Mouse (Mus musculus) naive thymus-derived CD4-positive, alpha-beta T cell, adult 5 months (primary cell): ENCODE data around the gene Zfp94. TPM values are rescaled to one million over a fixed set of nuclear protein-coding genes. Genes with fewer than 3 reads are reported as not detected.

Experiments
- polyA plus RNA-seq: library from polyadenylated mRNA; unstranded; fragments of 100-300 nt; shearing (Covaris generic); gene quantifications from one replicate; pipeline ENCODE4 v1.2.1, GENCODE M21; 2017

The Zfp94 gene
- 2.5 TPM for polyA plus RNA-seq

DNA sequence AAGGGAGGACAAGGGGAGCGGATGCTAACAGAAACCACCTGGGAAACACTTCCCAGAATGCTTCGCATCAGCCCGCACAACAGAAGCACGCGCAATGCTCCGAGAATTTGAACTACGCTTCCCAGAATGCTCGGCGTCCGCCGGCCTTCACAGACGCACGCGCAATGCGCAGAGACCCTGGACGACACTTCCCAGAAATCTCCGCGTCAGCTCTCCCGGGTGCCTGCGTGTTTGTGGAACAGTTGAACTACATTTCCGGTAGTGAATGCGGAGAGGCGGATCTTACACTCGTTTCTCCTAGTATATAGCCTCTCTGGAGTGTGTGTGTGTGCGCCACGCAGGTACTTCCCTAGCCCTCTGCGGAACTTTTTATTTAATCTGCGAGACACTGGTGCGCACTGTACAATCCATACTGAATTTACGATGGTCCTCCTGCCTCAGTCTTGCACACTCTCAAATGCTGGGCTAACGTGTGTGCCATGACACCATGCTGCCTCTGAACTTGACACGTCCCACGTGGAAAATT is at the start of gene Zfp94:
Zfp94 (minus strand) TSS at position 100 of the 526 bp plus-strand sequence.

DNA sequence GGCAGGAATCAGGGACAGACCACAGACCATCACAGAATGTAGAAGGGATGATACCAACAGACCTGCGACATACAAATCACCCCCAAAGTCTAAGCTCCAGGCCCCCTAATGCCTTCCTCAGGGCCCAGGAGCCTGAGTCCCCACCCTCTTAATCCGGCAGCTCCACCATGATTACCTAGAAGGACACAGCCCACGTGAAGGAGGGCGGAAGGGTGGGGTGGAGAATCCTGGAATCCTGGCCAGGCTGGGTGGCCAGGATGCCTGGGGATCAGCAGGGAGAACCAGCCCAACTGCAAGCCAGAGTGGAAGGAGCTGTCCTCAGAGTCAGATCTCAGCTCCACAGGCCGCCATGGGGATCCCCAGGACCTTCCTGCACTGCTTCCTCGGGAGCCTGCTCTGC is 32.4 kb upstream of the Zfp94 start, which contains the start of gene Lypd5:
Lypd5 (plus strand) TSS at position 301 of the 400 bp plus-strand sequence.

GRCm38 (mm10) chr7:24333304-24333986 is 17.0 kb upstream of the Zfp94 start, which contains the start of gene Tescl:
TSS of gene Tescl (minus strand) at chr7:24333936.

DNA sequence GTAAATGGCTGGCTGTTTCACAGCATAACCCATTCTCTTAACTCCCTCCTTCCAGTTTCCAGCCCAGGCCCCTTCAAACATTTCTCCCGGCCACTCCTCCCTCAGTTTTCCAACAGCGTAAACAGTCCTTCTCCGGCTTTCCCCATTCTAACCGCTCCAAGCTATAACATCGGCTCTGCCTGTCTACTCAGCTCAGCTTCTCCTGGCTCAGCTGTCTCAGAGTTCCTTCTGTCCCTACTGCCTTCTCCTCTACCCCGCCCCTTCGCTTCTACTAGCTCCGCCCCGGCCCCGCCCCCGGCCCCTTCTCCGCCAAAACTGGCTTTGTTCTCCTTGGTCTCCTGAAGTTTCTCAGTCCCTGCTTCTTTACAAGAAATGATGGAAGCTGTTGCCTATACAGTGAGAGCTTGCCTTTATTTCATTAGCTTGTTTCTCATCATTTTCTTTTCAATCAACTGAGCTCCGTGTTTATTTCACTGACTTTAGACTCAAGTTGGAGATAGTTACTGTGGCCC is 15.6 kb downstream of the Zfp94 start, which contains the start of gene Zfp61:
Zfp61 (minus strand) TSS at position 462 of the 512 bp plus-strand sequence.

DNA sequence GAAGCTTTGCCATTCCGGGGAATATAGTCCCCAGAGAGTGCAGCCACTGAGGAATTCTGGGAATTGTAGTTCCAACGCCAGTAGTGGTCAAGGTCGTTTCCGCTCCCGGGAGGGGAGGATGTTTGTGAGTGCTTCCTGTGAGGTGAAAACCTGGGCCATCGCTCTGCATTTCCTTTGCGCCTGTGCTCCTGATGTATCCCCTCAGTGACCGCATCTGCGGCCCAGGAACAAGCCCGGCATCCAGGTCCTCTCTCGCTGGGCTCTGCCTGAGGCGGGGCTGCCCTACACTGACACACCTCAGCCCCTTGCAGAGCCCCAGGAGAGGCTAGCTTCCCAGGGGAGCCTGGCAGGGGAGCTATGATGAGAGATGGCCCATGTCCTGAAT is 46.2 kb downstream of the Zfp94 start, which contains the start of gene Zfp93:
Zfp93 (plus strand) TSS at position 133 of the 385 bp plus-strand sequence.

DNA sequence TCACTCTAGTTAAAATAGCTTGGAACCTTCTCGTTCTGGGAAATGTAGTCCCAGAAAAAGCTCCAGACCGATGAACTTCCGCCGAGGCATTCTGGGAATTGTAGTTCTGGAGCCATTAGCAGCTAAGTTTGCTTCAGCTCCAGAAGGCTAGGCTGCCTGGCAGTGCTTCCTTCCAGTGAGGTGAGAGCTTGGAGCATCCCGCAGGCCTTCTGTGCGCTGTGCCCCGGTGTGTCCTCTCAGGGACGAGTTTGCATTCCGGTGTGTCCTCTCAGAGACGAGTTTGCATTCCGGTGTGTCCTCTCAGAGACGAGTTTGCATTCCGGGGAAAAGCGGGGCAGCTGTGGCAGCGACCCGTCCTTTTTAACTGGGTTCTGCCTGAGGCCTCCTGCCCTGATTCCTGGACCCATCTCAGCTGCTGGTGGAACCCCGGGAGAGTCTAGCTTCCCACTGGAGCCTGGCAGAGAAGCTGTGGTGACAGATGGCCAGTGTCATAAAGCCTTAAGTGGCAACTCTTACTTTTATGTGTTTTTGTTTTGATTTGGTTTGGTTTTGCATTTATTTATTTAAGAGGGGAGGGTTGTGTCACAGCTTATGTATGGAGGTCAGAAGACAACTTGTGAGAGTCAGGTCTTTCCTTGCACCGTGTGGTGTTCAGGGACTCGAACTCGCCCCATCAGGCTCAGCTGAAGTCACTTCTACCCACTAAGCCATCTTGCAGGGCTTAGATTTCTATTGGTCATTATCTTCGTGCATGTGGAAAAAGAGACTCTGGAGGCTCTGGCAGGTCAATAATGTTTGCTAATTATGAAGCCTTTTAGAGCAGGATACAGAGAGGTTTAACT is 61.6 kb downstream of the Zfp94 start, which contains the start of gene Zfp108:
Zfp108 (plus strand) TSS at position 162 of the 842 bp plus-strand sequence.

Other genes with a start within 250 kb of the Zfp94 start
- 42.6 TPM for gene Zfp180, start 234.7 kb downstream of the Zfp94 start, polyA plus RNA-seq
- gene Zfp112, start 204.4 kb downstream of the Zfp94 start, polyA plus RNA-seq, result 1.3 TPM
- 7.0 TPM for gene Zfp235, start 182.5 kb downstream of the Zfp94 start, polyA plus RNA-seq
- 0.21 TPM for gene Zfp114, start 141.6 kb downstream of the Zfp94 start, polyA plus RNA-seq
- not detected for gene Zfp111, start 105.2 kb downstream of the Zfp94 start, polyA plus RNA-seq
- 2.0 TPM for gene Zfp109, start 79.1 kb downstream of the Zfp94 start, polyA plus RNA-seq
- gene Zfp108, start 61.9 kb downstream of the Zfp94 start, polyA plus RNA-seq, result 0.21 TPM
- 1.3 TPM for gene Zfp93, start 46.2 kb downstream of the Zfp94 start, polyA plus RNA-seq
- 10.0 TPM for gene Zfp61, start 15.4 kb downstream of the Zfp94 start, polyA plus RNA-seq
- not detected for gene Tescl, start 17.3 kb upstream of the Zfp94 start, polyA plus RNA-seq
- not detected for gene Lypd5, start 32.5 kb upstream of the Zfp94 start, polyA plus RNA-seq
- 190 TPM for gene Kcnn4, start 53.6 kb upstream of the Zfp94 start, polyA plus RNA-seq
- 86.3 TPM for gene Smg9, start 83.0 kb upstream of the Zfp94 start, polyA plus RNA-seq
- 1.4 TPM for gene Irgc1, start 135.6 kb upstream of the Zfp94 start, polyA plus RNA-seq
- 133 TPM for gene Plaur, start 145.8 kb upstream of the Zfp94 start, polyA plus RNA-seq
- 0.42 TPM for gene Cadm4, start 165.4 kb upstream of the Zfp94 start, polyA plus RNA-seq
- gene Zfp428, start 190.3 kb upstream of the Zfp94 start, polyA plus RNA-seq, result 1.7 TPM
- gene AC161166.1, start 195.8 kb upstream of the Zfp94 start, polyA plus RNA-seq, result not detected
- 4.9 TPM for gene Irgq, start 214.0 kb upstream of the Zfp94 start, polyA plus RNA-seq
- not detected for gene Pinlyp, start 229.5 kb upstream of the Zfp94 start, polyA plus RNA-seq
- 63.5 TPM for gene Xrcc1, start 229.6 kb upstream of the Zfp94 start, polyA plus RNA-seq